Mouse (Mus musculus) midbrain, embryonic 16.5 days (tissue): ENCODE measurements around the gene Ptbp1. TPM values are rescaled to one million over a fixed set of nuclear protein-coding genes. Genes with fewer than 3 reads are reported as not detected.
A peak's percentile ranks its signal among the peaks of the same experiment; 100 is the strongest.

Source experiments
- ATAC-seq: fragments of 200-750 bp; cut with Nextera tagmentation; 2 replicates; pipeline ENCODE4 v1.8.0; 2017; ENCODE audit warnings: moderate TSS enrichment
- H3K27ac ChIP-seq: fragments of 300-500 bp; sonication (generic); 2 replicates; pipeline ENCODE4 v1.5.1; 2014; ENCODE audit warnings: mild to moderate bottlenecking, low read length, mixed read lengths
- H3K27me3 ChIP-seq: fragments of 300-500 bp; sonication (generic); 2 replicates; pipeline ENCODE4 v1.6.1; 2014; ENCODE audit warnings: low read depth, low read length, mixed read lengths; ENCODE audit not compliant: control insufficient read depth, insufficient read depth
- H3K36me3 ChIP-seq: fragments of 300-500 bp; sonication (generic); 2 replicates; pipeline ENCODE4 v1.6.1; 2014; ENCODE audit warnings: mild to moderate bottlenecking, low read length, moderate library complexity, mixed read lengths; ENCODE audit not compliant: control insufficient read depth, insufficient read depth
- H3K4me1 ChIP-seq: fragments of 300-500 bp; sonication (generic); 2 replicates; pipeline ENCODE4 v1.6.1; 2014; ENCODE audit warnings: mild to moderate bottlenecking, low read length, mixed read lengths; ENCODE audit not compliant: control insufficient read depth, insufficient read depth
- H3K4me2 ChIP-seq: fragments of 300-500 bp; sonication (generic); 2 replicates; pipeline ENCODE4 v1.6.1; 2014; ENCODE audit warnings: mild to moderate bottlenecking, low read length, mixed read lengths
- H3K4me3 ChIP-seq: fragments of 300-500 bp; sonication (generic); 2 replicates; pipeline ENCODE4 v1.5.1; 2014; ENCODE audit warnings: low read depth, mild to moderate bottlenecking, low read length, moderate library complexity, mixed read lengths
- H3K9ac ChIP-seq: fragments of 300-500 bp; sonication (generic); 2 replicates; pipeline ENCODE4 v1.6.1; 2014; ENCODE audit warnings: low read depth, low read length, mixed read lengths
- H3K9me3 ChIP-seq: fragments of 300-500 bp; sonication (generic); replicated peaks from 2 replicates; pipeline ENCODE4 v1.6.1; 2014; ENCODE audit warnings: mild to moderate bottlenecking, low read length, mixed read lengths; ENCODE audit not compliant: control insufficient read depth, poor library complexity, severe bottlenecking
- WGBS: fragments of 180-500 bp; shearing (Covaris S2); extraction: QIAGEN DNeasy Blood & Tissue Kit; methylation state at CpG from one replicate; pipeline ENCODE4 v1.1.7; 2014; 5-methylcytosine and 5-hydroxymethylcytosine counted together
- polyA plus RNA-seq: library from polyadenylated mRNA; unstranded; fragments of >200 nt; fragmentation: Nextera tagmentation; extraction: Ambion mirVana; gene quantifications from 2 replicates; pipeline ENCODE4 v1.2.1, GENCODE M21; 2015

The Ptbp1 gene
- polyA plus RNA-seq, 1 experiment from 2014 or later = 58.8 TPM

- no peaks in the 10 kb centered on the region for H3K27me3 ChIP-seq
- peak overlapping the region; percentile 91 for H3K4me2 ChIP-seq
- no peaks in the 10 kb centered on the region for H3K9me3 ChIP-seq
- H3K9ac ChIP-seq = peak overlapping the region; percentile 86
- 2% methylated on average over 15 of the region's 15 CpGs for WGBS
- peak overlapping the region; percentile 83 for H3K4me3 ChIP-seq
- H3K27ac ChIP-seq = peak overlapping the region; percentile 96
- peaks cover 52% of the 10 kb centered on the region for H3K4me1 ChIP-seq
- ATAC-seq = peak; percentile 16; the same call in 1 of the 2 replicates
- H3K36me3 ChIP-seq = no peaks in the 10 kb centered on the region
Observed at GRCm38 (mm10) chr10:79853392-79853791, 835 bp upstream of the Ptbp1 start.

- H3K27ac ChIP-seq = peak overlapping the region; percentile 100
- under 1% methylated on average over 76 of the region's 83 CpGs for WGBS
- H3K9me3 ChIP-seq = no peaks in the 10 kb centered on the region
- H3K27me3 ChIP-seq = no peaks in the 10 kb centered on the region
- H3K4me1 ChIP-seq = peaks cover 55% of the 10 kb centered on the region
- H3K4me2 ChIP-seq = peak overlapping the region; percentile 98
- peak overlapping the region; percentile 83 for H3K4me3 ChIP-seq
- H3K9ac ChIP-seq = peak overlapping the region; percentile 95
- ATAC-seq = peak; percentile 44
- peaks cover 9% of the 10 kb centered on the region for H3K36me3 ChIP-seq
Observed at GRCm38 (mm10) chr10:79854801-79855541, 744 bp downstream of the Ptbp1 start.

GRCm38 (mm10) chr10:79855558-79856184, 1.4 kb downstream of the Ptbp1 start:
- peaks cover 55% of the 10 kb centered on the region for H3K4me1 ChIP-seq
- H3K9me3 ChIP-seq = no peaks in the 10 kb centered on the region
- H3K36me3 ChIP-seq = peaks cover 16% of the 10 kb centered on the region
- peak overlapping the region; percentile 95 for H3K9ac ChIP-seq
- H3K4me3 ChIP-seq = peak overlapping the region; percentile 83
- H3K27ac ChIP-seq = peak overlapping the region; percentile 100
- WGBS = 4% methylated on average over 10 of the region's 10 CpGs
- no peaks in the 10 kb centered on the region for H3K27me3 ChIP-seq
- ATAC-seq = no peak
- peak overlapping the region; percentile 98 for H3K4me2 ChIP-seq

- H3K4me2 ChIP-seq = peak overlapping the region; percentile 98
- WGBS = 42% methylated on average over 6 of the region's 6 CpGs
- no peaks in the 10 kb centered on the region for H3K9me3 ChIP-seq
- H3K27ac ChIP-seq = no peak overlapping the region
- H3K4me1 ChIP-seq = peaks cover 53% of the 10 kb centered on the region
- no peak for ATAC-seq
- H3K27me3 ChIP-seq = no peaks in the 10 kb centered on the region
- peak overlapping the region; percentile 95 for H3K9ac ChIP-seq
- H3K4me3 ChIP-seq = peak overlapping the region; percentile 83
- peaks cover 22% of the 10 kb centered on the region for H3K36me3 ChIP-seq
Observed at GRCm38 (mm10) chr10:79856280-79856679, 2.1 kb downstream of the Ptbp1 start.

GRCm38 (mm10) chr10:79856704-79857451, 2.7 kb downstream of the Ptbp1 start:
- Histone ChIP-seq H3K27me3 (no peaks in the 10 kb centered on the region), H3K4me1 (peaks cover 47% of the 10 kb centered on the region), H3K9ac (peak overlapping the region; percentile 95), H3K4me3 (peak overlapping the region; percentile 83), H3K9me3 (no peaks in the 10 kb centered on the region), H3K27ac (no peak overlapping the region; the same call in 1 of the 2 replicates), H3K4me2 (peak overlapping the region; percentile 98), H3K36me3 (peaks cover 27% of the 10 kb centered on the region)
- WGBS = 56% methylated on average over 7 of the region's 7 CpGs
- ATAC-seq = no peak

GRCm38 (mm10) chr10:79857452-79857811, 3.2 kb downstream of the Ptbp1 start:
- Histone ChIP-seq H3K9me3 (no peaks in the 10 kb centered on the region), H3K9ac (peak overlapping the region; percentile 47; the same call in 1 of the 2 replicates), H3K4me1 (peaks cover 42% of the 10 kb centered on the region), H3K27ac (peak overlapping the region; percentile 31), H3K4me2 (peak overlapping the region; percentile 98), H3K27me3 (no peaks in the 10 kb centered on the region), H3K36me3 (peaks cover 31% of the 10 kb centered on the region), H3K4me3 (peak overlapping the region; percentile 83)
- 36% methylated on average over 4 of the region's 4 CpGs for WGBS
- ATAC-seq = no peak

- peak overlapping the region; percentile 47; the same call in 1 of the 2 replicates for H3K9ac ChIP-seq
- H3K9me3 ChIP-seq = no peaks in the 10 kb centered on the region
- peaks cover 35% of the 10 kb centered on the region for H3K36me3 ChIP-seq
- no peaks in the 10 kb centered on the region for H3K27me3 ChIP-seq
- H3K4me3 ChIP-seq = no peak overlapping the region
- no peak for ATAC-seq
- H3K4me1 ChIP-seq = peaks cover 37% of the 10 kb centered on the region
- H3K27ac ChIP-seq = peak overlapping the region; percentile 31
- WGBS = 75% methylated on average over 2 of the region's 2 CpGs
- H3K4me2 ChIP-seq = peak overlapping the region; percentile 98
Observed at GRCm38 (mm10) chr10:79857894-79858293, 3.7 kb downstream of the Ptbp1 start.

- no peaks in the 10 kb centered on the region for H3K27me3 ChIP-seq
- H3K36me3 ChIP-seq = peaks cover 37% of the 10 kb centered on the region
- H3K9me3 ChIP-seq = no peaks in the 10 kb centered on the region
- H3K4me1 ChIP-seq = peaks cover 33% of the 10 kb centered on the region
- H3K27ac ChIP-seq = peak overlapping the region; percentile 31; the same call in 1 of the 2 replicates
- 0 out of 2 replicates have a peak overlapping the region, but pooled peaks have one; percentile 28 for H3K9ac ChIP-seq
- WGBS = 45% methylated on average over 17 of the region's 17 CpGs
- ATAC-seq = no peak
- peak overlapping the region; percentile 98 for H3K4me2 ChIP-seq
- no peak overlapping the region for H3K4me3 ChIP-seq
Observed at GRCm38 (mm10) chr10:79858416-79859074, 4.3 kb downstream of the Ptbp1 start.
